Mouse (Mus musculus) retina, postnatal 7 days (tissue): ENCODE data around the gene Slc22a18.
A peak's percentile ranks its signal among the peaks of the same experiment; 100 is the strongest.
"Not testable (repeated sequence)": the region's sequence is repeated elsewhere in the genome, so short reads cannot be mapped to it uniquely, and the experiment has no call there.

Source experiments
- DNase-seq: peaks from one replicate; pipeline ENCODE4 v3.0.0-alpha.2; 2012; ENCODE audit warnings: low read depth, low spot score

Gene Slc22a18

GRCm38 (mm10) chr7:143502418-143503200, 29.1 kb downstream of the Slc22a18 start, which contains the start of gene Phlda2:
Gene Phlda2 (minus strand): TSS chr7:143503150.
- no peak for DNase-seq

- no peak for DNase-seq
Observed at GRCm38 (mm10) chr7:143503926-143504325, 30.4 kb downstream of the Slc22a18 start.

- no peak for DNase-seq
Observed at GRCm38 (mm10) chr7:143505411-143505810, 31.9 kb downstream of the Slc22a18 start.

- peak; percentile 38 for DNase-seq
Observed at GRCm38 (mm10) chr7:143505823-143506222, 32.3 kb downstream of the Slc22a18 start.

GRCm38 (mm10) chr7:143506271-143506670, 32.7 kb downstream of the Slc22a18 start:
- no peak for DNase-seq

GRCm38 (mm10) chr7:143506675-143507074, 33.1 kb downstream of the Slc22a18 start:
- peak; percentile 35 for DNase-seq

- DNase-seq: no peak
Observed at GRCm38 (mm10) chr7:143509566-143509965, 36.0 kb downstream of the Slc22a18 start.

- no peak for DNase-seq
Observed at GRCm38 (mm10) chr7:143510593-143511334, 37.2 kb downstream of the Slc22a18 start.

- DNase-seq: no peak
Observed at GRCm38 (mm10) chr7:143511335-143511712, 37.8 kb downstream of the Slc22a18 start.

- DNase-seq: no peak
Observed at GRCm38 (mm10) chr7:143513763-143514415, 40.4 kb downstream of the Slc22a18 start.

- no peak for DNase-seq
Observed at GRCm38 (mm10) chr7:143514416-143514768, 40.9 kb downstream of the Slc22a18 start.

GRCm38 (mm10) chr7:143519333-143519732, 45.8 kb downstream of the Slc22a18 start:
- DNase-seq: no peak

GRCm38 (mm10) chr7:143532410-143532809, 58.9 kb downstream of the Slc22a18 start:
- no peak for DNase-seq

GRCm38 (mm10) chr7:143533284-143533683, 59.7 kb downstream of the Slc22a18 start:
- no peak for DNase-seq

- no peak for DNase-seq
Observed at GRCm38 (mm10) chr7:143536251-143536650, 62.7 kb downstream of the Slc22a18 start.

GRCm38 (mm10) chr7:143538229-143538628, 64.7 kb downstream of the Slc22a18 start:
- DNase-seq: not testable (repeated sequence)

- no peak for DNase-seq
Observed at GRCm38 (mm10) chr7:143538671-143539070, 65.1 kb downstream of the Slc22a18 start.

GRCm38 (mm10) chr7:143544368-143544767, 70.8 kb downstream of the Slc22a18 start:
- DNase-seq: no peak

- DNase-seq: no peak
Observed at GRCm38 (mm10) chr7:143546554-143546953, 73.0 kb downstream of the Slc22a18 start.

GRCm38 (mm10) chr7:143548231-143548961, 74.9 kb downstream of the Slc22a18 start:
- no peak for DNase-seq
